Mouse (Mus musculus) left cerebral cortex, postnatal 4 days (tissue): ENCODE results near the gene Gm3776. TPM values are rescaled to one million over a fixed set of nuclear protein-coding genes. Genes with fewer than 3 reads are reported as not detected.
"Not testable (repeated sequence)": the region's sequence is repeated elsewhere in the genome, so short reads cannot be mapped to it uniquely, and the experiment has no call there.

Experiments used
- DNase-seq: peaks from one replicate; pipeline ENCODE4 v3.0.0-alpha.2; 2022
- intact Hi-C: fragments of 180-260 bp; cut with DNase I; formaldehyde crosslinking; loops from one replicate; pipeline ENCODE4 v1.15.1; 2025
- total RNA-seq, 2 experiments: library from RNA; stranded (reverse); gene quantifications; 2 replicates each; pipeline ENCODE4 v1.2.3; 2021

The Gm3776 gene
- total RNA-seq, 2 experiments from 2014 or later, result not detected

GRCm38 (mm10) chr9:78289723-78290122, 32.8 kb downstream of the Gm3776 start, which contains the start of gene Gm10639:
Gm10639 (plus strand) TSS chr9:78289923.
- intact Hi-C loops, result not testable (repeated sequence)

GRCm38 (mm10) chr9:78292462-78292861, 35.5 kb downstream of the Gm3776 start:
- DNase-seq, intact Hi-C loops: not testable (repeated sequence)

More at GRCm38 (mm10) chr9:78289723-78290122, 32.8 kb downstream of the Gm3776 start, which contains the start of gene Gm10639:
- not testable (repeated sequence) for DNase-seq

- intact Hi-C loops, DNase-seq: not testable (repeated sequence)
Measured at GRCm38 (mm10) chr9:78293683-78294082, 36.8 kb downstream of the Gm3776 start.

GRCm38 (mm10) chr9:78294781-78295180, 37.9 kb downstream of the Gm3776 start:
- intact Hi-C loops, DNase-seq: not testable (repeated sequence)

- intact Hi-C loops, result not testable (repeated sequence)
- peak; percentile 21 for DNase-seq
Measured at GRCm38 (mm10) chr9:78296089-78296488, 39.2 kb downstream of the Gm3776 start.

GRCm38 (mm10) chr9:78298232-78298631, 41.3 kb downstream of the Gm3776 start:
- intact Hi-C loops, result no loop called here
- DNase-seq, result no peak

GRCm38 (mm10) chr9:78299143-78299542, 42.2 kb downstream of the Gm3776 start:
- DNase-seq, intact Hi-C loops: not testable (repeated sequence)

GRCm38 (mm10) chr9:78308122-78308521, 51.2 kb downstream of the Gm3776 start:
- intact Hi-C loops, DNase-seq: not testable (repeated sequence)

- no peak for DNase-seq
- intact Hi-C loops, result no loop called here
Measured at GRCm38 (mm10) chr9:78314696-78315095, 57.8 kb downstream of the Gm3776 start, which contains the start of gene Omt2a. Omt2a (minus strand) TSS chr9:78314796.

Other genes with a start within 250 kb of the Gm3776 start
- not detected for gene Gcm1, start 205.2 kb upstream of the Gm3776 start, total RNA-seq
- 10 to 100 TPM; 80.3 to 85.6 TPM for gene Fbxo9, start 148.1 kb upstream of the Gm3776 start, total RNA-seq
- 10 to 100 TPM; 59.9 to 64.0 TPM for gene Ick, start 147.9 kb upstream of the Gm3776 start, total RNA-seq
- gene Gsta4, start 74.4 kb upstream of the Gm3776 start, total RNA-seq, result 10 to 100 TPM in 1 of 2 experiments, 1 to 10 TPM in 1; 9.8 to 10.4 TPM
- gene Gsta1, start 26.5 kb upstream of the Gm3776 start, total RNA-seq, result not detected
- gene Gm10639, start 32.8 kb downstream of the Gm3776 start, total RNA-seq, result not detected
- not detected for gene Omt2a, start 57.7 kb downstream of the Gm3776 start, total RNA-seq
- not detected for gene Omt2b, start 70.5 kb downstream of the Gm3776 start, total RNA-seq
- gene Gsta2, start 98.7 kb downstream of the Gm3776 start, total RNA-seq, result not detected
- 1 to 10 TPM in 1 of 2 experiments, under 1 TPM in 1; 0.85 to 3.4 TPM for gene Dppa5a, start 111.0 kb downstream of the Gm3776 start, total RNA-seq
- 1 to 10 TPM; 1.3 to 2.1 TPM for gene Ooep, start 121.6 kb downstream of the Gm3776 start, total RNA-seq
- under 1 TPM in 1 of 2 experiments, not detected in 1; 0.20 TPM for gene Ddx43, start 138.6 kb downstream of the Gm3776 start, total RNA-seq
- under 1 TPM; 0.48 to 0.62 TPM for gene Cgas, start 186.1 kb downstream of the Gm3776 start, total RNA-seq
- gene Mto1, start 191.1 kb downstream of the Gm3776 start, total RNA-seq, result 10 to 100 TPM; 24.2 to 26.1 TPM
- under 1 TPM in 1 of 2 experiments, not detected in 1; 0.66 TPM for gene Gm17324, start 191.7 kb downstream of the Gm3776 start, total RNA-seq
- 1,000 to 10,000 TPM; 5,205 to 5,346 TPM for gene Eef1a1, start 232.0 kb downstream of the Gm3776 start, total RNA-seq